Mouse (Mus musculus): ENCODE data around the gene Wnt7a.

DNA sequence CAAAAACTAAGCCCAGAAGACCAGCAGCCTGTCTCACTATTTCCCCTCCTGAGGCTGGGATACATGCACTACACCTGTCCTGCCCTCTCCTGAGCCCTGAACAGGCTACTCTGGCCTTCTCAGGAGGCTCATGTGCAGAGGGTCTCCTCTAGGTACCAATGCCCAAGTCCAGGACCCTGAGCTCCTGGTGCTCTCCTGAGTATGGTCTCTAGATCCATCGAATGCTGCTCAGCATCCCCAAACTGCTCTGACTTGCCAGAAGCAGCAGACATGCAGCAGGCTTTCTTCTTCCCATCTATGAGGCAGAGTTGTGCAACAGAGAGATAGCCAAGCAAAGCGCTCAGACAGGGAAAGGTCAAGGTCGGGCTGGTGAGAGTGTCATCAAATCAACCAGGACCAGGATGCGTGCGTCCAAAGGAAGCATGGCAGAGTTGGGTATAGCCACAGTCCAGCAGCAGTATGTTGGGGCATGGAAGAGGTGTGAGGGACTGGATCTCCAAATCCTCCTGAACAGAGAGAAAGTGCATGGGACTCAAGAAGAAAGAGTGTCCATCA, 6.2 kb upstream of the Wnt7a start:
- TF ChIP-seq POLR2A (IDR thresholded peaks at IDR 0.05; ENCODE audit: borderline replicate concordance, control insufficient read depth, low read depth, low read length) (no peak), CTCF (IDR thresholded peaks at IDR 0.05; ENCODE audit: control insufficient read depth, insufficient read depth, low read length) (no peak)
